Mouse (Mus musculus) kidney, adult 2 months (tissue): ENCODE measurements around the gene Marf1.

Experiments
- CTCF ChIP-seq: fragments of 200-500 bp; conservative IDR thresholded peaks from 2 replicates; pipeline ENCODE4 v1.5.1; 2011; ENCODE audit warnings: low read depth, mild to moderate bottlenecking, control low read depth, low read length, moderate library complexity, mixed read lengths; ENCODE audit not compliant: insufficient read depth, insufficient read length
- POLR2A ChIP-seq: fragments of 200-500 bp; IDR thresholded peaks from one replicate; pipeline ENCODE4 v1.6.1; 2011; ENCODE audit warnings: low read depth, low read length, control low read depth

- TF ChIP-seq CTCF (no peak), POLR2A (no peak)
These were observed 15.4 kb downstream of the Marf1 start for GRCm38 (mm10) chr16:14147712-14148111.
